In genomic region chr10:126930270-126931121, GRCm38 (mm10) we compare ENCODE assay signal across 8 mouse cellular contexts. TPM values are rescaled to one million over a fixed set of nuclear protein-coding genes. Genes with fewer than 3 reads are reported as not detected.
DNase-seq lines count a peak whose midpoint lies in the region; ATAC-seq and TF ChIP-seq lines count a peak whose summit lies in the region.

No protein-coding gene starts in this region.

- no peak for DNase-seq in kidney, adult 8-10 months
- peak; percentile 41 for DNase-seq in hindbrain, embryonic 11.5 days (ENCODE audit: low spot score)
- DNase-seq in lung, postnatal 0 days (ENCODE audit: low spot score), result peak; percentile 94
- DNase-seq in cerebellum, adult 8-10 months, result no peak

- TF ChIP-seq CTCF in lung, postnatal 0 days (IDR thresholded peaks at IDR 0.05), result no peak

- no peaks in the 10 kb centered on the region for H3K36me3 ChIP-seq in kidney, embryonic 14.5 days (ENCODE audit: control insufficient read depth, insufficient read depth, low read length)
- H3K36me3 ChIP-seq in embryonic facial prominence, embryonic 12.5 days, result no peaks in the 10 kb centered on the region
- H3K36me3 ChIP-seq in hindbrain, embryonic 11.5 days (ENCODE audit: control insufficient read depth, insufficient read depth, low read length), result no peaks in the 10 kb centered on the region
- H3K36me3 ChIP-seq in lung, postnatal 0 days (ENCODE audit: insufficient read depth, low read length), result no peaks in the 10 kb centered on the region
- H3K36me3 ChIP-seq in stomach, embryonic 15.5 days, result no peaks in the 10 kb centered on the region

- H3K27ac ChIP-seq in kidney, embryonic 14.5 days (ENCODE audit: low read depth, low read length), result peak overlapping the region; percentile 95
- peak overlapping the region; percentile 98 for H3K27ac ChIP-seq in embryonic facial prominence, embryonic 12.5 days
- H3K27ac ChIP-seq in hindbrain, embryonic 11.5 days (ENCODE audit: low read depth, low read length), result peak overlapping the region; percentile 13; the same call in 1 of the 2 replicates
- H3K27ac ChIP-seq in lung, postnatal 0 days (ENCODE audit: low read length), result peak overlapping the region; percentile 97
- H3K27ac ChIP-seq in stomach, embryonic 15.5 days, result peak overlapping the region; percentile 99

- H3K4me2 ChIP-seq in kidney, embryonic 14.5 days (replicated peaks; ENCODE audit: low read depth, low read length), result peak overlapping the region; percentile 5
- H3K4me2 ChIP-seq in embryonic facial prominence, embryonic 12.5 days (replicated peaks), result peak overlapping the region; percentile 14
- no peak overlapping the region for H3K4me2 ChIP-seq in hindbrain, embryonic 11.5 days (replicated peaks; ENCODE audit: low read depth, low read length)
- H3K4me2 ChIP-seq in lung, postnatal 0 days (replicated peaks; ENCODE audit: low read depth, low read length), result no peak overlapping the region
- H3K4me2 ChIP-seq in stomach, embryonic 15.5 days, result peak overlapping the region; percentile 49

- H3K9ac ChIP-seq in kidney, embryonic 14.5 days (ENCODE audit: low read depth, low read length), result peak overlapping the region; percentile 58
- peak overlapping the region; percentile 44 for H3K9ac ChIP-seq in embryonic facial prominence, embryonic 12.5 days
- peak overlapping the region; percentile 42; the same call in 1 of the 2 replicates for H3K9ac ChIP-seq in hindbrain, embryonic 11.5 days (ENCODE audit: low read depth, low read length)
- peak overlapping the region; percentile 29 for H3K9ac ChIP-seq in lung, postnatal 0 days (replicated peaks; ENCODE audit: low read depth)
- H3K9ac ChIP-seq in stomach, embryonic 15.5 days, result 0 out of 2 replicates have a peak overlapping the region, but pooled peaks have one; percentile 17

- ATAC-seq in kidney, embryonic 14.5 days (ENCODE audit: low FRiP score, low TSS enrichment), result peak; percentile 70
- peak; percentile 69; the same call in 1 of the 2 replicates for ATAC-seq in embryonic facial prominence, embryonic 12.5 days (ENCODE audit: insufficient number of reproducible peaks, insufficient read depth, low FRiP score, low TSS enrichment)
- ATAC-seq in hindbrain, embryonic 11.5 days (ENCODE audit: low FRiP score), result no peak
- ATAC-seq in lung, postnatal 0 days, result peak; percentile 61
- ATAC-seq in stomach, embryonic 15.5 days (ENCODE audit: insufficient read depth, low FRiP score, low read depth), result peak; percentile 65; the same call in 1 of the 2 replicates
- no peak for ATAC-seq in megakaryocyte, adult 5-6 weeks (ENCODE audit: poor library complexity, severe bottlenecking)

- no peak overlapping the region for H3K4me3 ChIP-seq in kidney, embryonic 14.5 days (ENCODE audit: low read length)
- 0 out of 2 replicates have a peak overlapping the region, but pooled peaks have one; percentile 2 for H3K4me3 ChIP-seq in embryonic facial prominence, embryonic 12.5 days
- H3K4me3 ChIP-seq in hindbrain, embryonic 11.5 days (ENCODE audit: low read depth, low read length), result no peak overlapping the region
- no peak overlapping the region for H3K4me3 ChIP-seq in lung, postnatal 0 days (ENCODE audit: low read depth, low read length)
- H3K4me3 ChIP-seq in stomach, embryonic 15.5 days (replicated peaks), result no peak overlapping the region

- TF ChIP-seq EP300 in lung, postnatal 0 days (IDR thresholded peaks at IDR 0.05), result peak; percentile 60

- peaks cover 57% of the 10 kb centered on the region for H3K4me1 ChIP-seq in kidney, embryonic 14.5 days (ENCODE audit: control insufficient read depth, insufficient read depth, low read length)
- peaks cover 64% of the 10 kb centered on the region for H3K4me1 ChIP-seq in embryonic facial prominence, embryonic 12.5 days
- peaks cover 12% of the 10 kb centered on the region; the same call in 1 of the 2 replicates for H3K4me1 ChIP-seq in hindbrain, embryonic 11.5 days (replicated peaks; ENCODE audit: control insufficient read depth, insufficient read depth, low read length)
- peaks cover 18% of the 10 kb centered on the region for H3K4me1 ChIP-seq in lung, postnatal 0 days (ENCODE audit: insufficient read depth, low read depth, low read length)
- H3K4me1 ChIP-seq in stomach, embryonic 15.5 days, result peaks cover 54% of the 10 kb centered on the region

- no peaks in the 10 kb centered on the region for H3K9me3 ChIP-seq in kidney, embryonic 14.5 days (ENCODE audit: control insufficient read depth, low read length)
- no peaks in the 10 kb centered on the region for H3K9me3 ChIP-seq in embryonic facial prominence, embryonic 12.5 days
- no peaks in the 10 kb centered on the region for H3K9me3 ChIP-seq in hindbrain, embryonic 11.5 days (ENCODE audit: control insufficient read depth, low read length)
- H3K9me3 ChIP-seq in lung, postnatal 0 days (ENCODE audit: low read length), result no peaks in the 10 kb centered on the region
- H3K9me3 ChIP-seq in stomach, embryonic 15.5 days, result no peaks in the 10 kb centered on the region

- 29% methylated on average over 15 of the region's 15 CpGs for WGBS in kidney, embryonic 14.5 days
- 26% methylated on average over 15 of the region's 15 CpGs for WGBS in embryonic facial prominence, embryonic 12.5 days
- 40% methylated on average over 15 of the region's 15 CpGs for WGBS in hindbrain, embryonic 11.5 days
- 36% methylated on average over 15 of the region's 15 CpGs for WGBS in lung, postnatal 0 days
- 22% methylated on average over 14 of the region's 15 CpGs for WGBS in stomach, embryonic 15.5 days

- no peaks in the 10 kb centered on the region for H3K27me3 ChIP-seq in kidney, embryonic 14.5 days (ENCODE audit: control insufficient read depth, insufficient read depth, low read length)
- peaks cover 3% of the 10 kb centered on the region; the same call in 1 of the 2 replicates for H3K27me3 ChIP-seq in embryonic facial prominence, embryonic 12.5 days
- H3K27me3 ChIP-seq in hindbrain, embryonic 11.5 days (ENCODE audit: control insufficient read depth, insufficient read depth, low read length), result peaks cover 19% of the 10 kb centered on the region
- no peaks in the 10 kb centered on the region for H3K27me3 ChIP-seq in lung, postnatal 0 days (replicated peaks; ENCODE audit: insufficient read depth, low read length)
- H3K27me3 ChIP-seq in stomach, embryonic 15.5 days (replicated peaks), result no peaks in the 10 kb centered on the region

RNA-seq across cellular contexts. Expression of gene Atp23, which starts 29.3 kb away (rescaled TPM):
- polyA plus RNA-seq in kidney, embryonic 14.5 days (2014; fragmentation: Nextera tagmentation; extraction: Ambion mirVana), result 22.7 and 26.8 TPM in 2 replicates
- polyA plus RNA-seq in embryonic facial prominence, embryonic 12.5 days (2016; fragmentation: Nextera tagmentation; extraction: Ambion mirVana), result 21.8 and 23.9 TPM in 2 replicates
- polyA plus RNA-seq in hindbrain, embryonic 11.5 days (2014; fragmentation: Nextera tagmentation; extraction: Ambion mirVana), result 14.3 TPM in 2 replicates
- 6.7 and 7.4 TPM in 2 replicates for polyA plus RNA-seq in lung, postnatal 0 days (2015; fragmentation: Nextera tagmentation; extraction: Ambion mirVana)
- polyA plus RNA-seq in stomach, embryonic 15.5 days (2015; fragmentation: Nextera tagmentation; extraction: Ambion mirVana), result 17.9 and 18.2 TPM in 2 replicates
- total RNA-seq in megakaryocyte, adult 5-6 weeks (2015), result 7.0 and 8.6 TPM in 2 replicates
- 3.5 and 5.1 TPM in 2 replicates for total RNA-seq in megakaryocyte, adult 5-6 weeks (2017)

RNA-seq across cellular contexts. Expression of gene Ctdsp2, which starts 48.0 kb away (rescaled TPM):
- polyA plus RNA-seq in kidney, embryonic 14.5 days (2014; fragmentation: Nextera tagmentation; extraction: Ambion mirVana), result 81.1 and 112 TPM in 2 replicates
- 85.1 and 91.0 TPM in 2 replicates for polyA plus RNA-seq in embryonic facial prominence, embryonic 12.5 days (2016; fragmentation: Nextera tagmentation; extraction: Ambion mirVana)
- polyA plus RNA-seq in hindbrain, embryonic 11.5 days (2014; fragmentation: Nextera tagmentation; extraction: Ambion mirVana), result 38.7 and 40.3 TPM in 2 replicates
- polyA plus RNA-seq in lung, postnatal 0 days (2015; fragmentation: Nextera tagmentation; extraction: Ambion mirVana), result 63.9 and 67.9 TPM in 2 replicates
- polyA plus RNA-seq in stomach, embryonic 15.5 days (2015; fragmentation: Nextera tagmentation; extraction: Ambion mirVana), result 57.0 and 63.2 TPM in 2 replicates
- total RNA-seq in megakaryocyte, adult 5-6 weeks (2015), result 73.2 and 75.2 TPM in 2 replicates
- 38.0 and 41.9 TPM in 2 replicates for total RNA-seq in megakaryocyte, adult 5-6 weeks (2017)

Comparison
In these comparisons a context has a peak if more than half of its experiments do, and no peak if none do; other contexts are left out.
1. ATAC-seq: peak in kidney, embryonic 14.5 days (single experiment), embryonic facial prominence, embryonic 12.5 days (single experiment), lung, postnatal 0 days (single experiment) and stomach, embryonic 15.5 days (single experiment); none in hindbrain, embryonic 11.5 days (single experiment) and megakaryocyte, adult 5-6 weeks (single experiment).
2. H3K27ac ChIP-seq: peak in every context shown above with its lines; median percentile 99 in stomach, embryonic 15.5 days; 98 in embryonic facial prominence, embryonic 12.5 days; 97 in lung, postnatal 0 days; 95 in kidney, embryonic 14.5 days; 13 in hindbrain, embryonic 11.5 days.
3. H3K4me2 ChIP-seq: peak in kidney, embryonic 14.5 days (single experiment), embryonic facial prominence, embryonic 12.5 days (single experiment) and stomach, embryonic 15.5 days (single experiment); none in hindbrain, embryonic 11.5 days (single experiment) and lung, postnatal 0 days (single experiment).
4. DNase-seq: peak in hindbrain, embryonic 11.5 days (single experiment) and lung, postnatal 0 days (single experiment); none in kidney, adult 8-10 months (0 of 2) and cerebellum, adult 8-10 months (single experiment).
5. Peak in every context shown above with its lines, with median percentiles within 50 percentile points of each other: H3K9ac ChIP-seq.